In the genomic region with DNA sequence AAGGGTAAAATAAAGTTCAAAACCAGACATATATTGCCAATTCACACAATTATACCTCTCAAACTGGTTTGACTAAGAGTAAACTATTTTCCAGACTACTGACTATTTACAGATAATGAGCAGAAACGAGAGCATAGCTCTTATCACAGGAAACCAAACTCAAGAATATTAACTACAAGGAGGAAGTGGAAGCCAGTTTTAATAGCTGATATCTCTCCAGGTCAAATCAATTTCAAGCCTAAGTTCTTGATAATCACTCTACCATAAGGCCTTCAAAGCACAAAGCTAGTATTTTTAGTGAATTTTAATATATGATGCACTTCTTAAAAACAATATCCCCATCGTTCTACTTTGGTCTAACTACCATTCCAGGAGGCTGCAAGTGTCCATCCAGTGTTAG, we compare ENCODE assay signal across 1 mouse cellular context.
TF ChIP-seq lines count a peak whose summit lies in the region.

No protein-coding gene starts in this region.

TF ChIP-seq in MEL, 35 proteins besides CTCF, POLR2A, EP300 and RAD21 (continued from another document):
- TF ChIP-seq ZMIZ1 (IDR thresholded peaks at IDR 0.05; ENCODE audit: low read depth, low read length): no peak
- TF ChIP-seq MXI1 (IDR thresholded peaks at IDR 0.05; ENCODE audit: low read depth, low read length): no peak
- TF ChIP-seq ETS1 (IDR thresholded peaks at IDR 0.05; ENCODE audit: low read depth, low read length): peak; percentile 82
- peak; percentile 79 for TF ChIP-seq SIN3A (IDR thresholded peaks at IDR 0.05; ENCODE audit: low read length)
- TF ChIP-seq CHD2 (IDR thresholded peaks at IDR 0.05; ENCODE audit: low read length): no peak; the same call in 1 of the 2 replicates
- TF ChIP-seq TBP (IDR thresholded peaks at IDR 0.05; ENCODE audit: low read depth, low read length): no peak
- no peak for TF ChIP-seq E2F4 (IDR thresholded peaks at IDR 0.05; ENCODE audit: borderline replicate concordance, low read depth, low read length)
- TF ChIP-seq MEF2A (IDR thresholded peaks at IDR 0.05; ENCODE audit: extremely low read depth, insufficient replicate concordance, low read depth, low read length, poor library complexity, severe bottlenecking): no peak
- no peak for TF ChIP-seq USF1 (IDR thresholded peaks at IDR 0.05; ENCODE audit: low read depth, low read length)
- TF ChIP-seq USF2 (IDR thresholded peaks at IDR 0.05; ENCODE audit: borderline replicate concordance in 1 of 2, insufficient read depth in 1 of 2, low read depth in 1 of 2, low read length in 2 of 2): no peak
- no peak for TF ChIP-seq MYB (IDR thresholded peaks at IDR 0.05; ENCODE audit: low read depth, low read length)
- TF ChIP-seq HCFC1 (IDR thresholded peaks at IDR 0.05; ENCODE audit: low read depth, low read length): 0 out of 2 replicates have a peak, but pooled peaks have one; percentile 33
- TF ChIP-seq MAZ (IDR thresholded peaks at IDR 0.05; ENCODE audit: low read depth, low read length): no peak
- no peak for TF ChIP-seq POLR2AphosphoS2 (IDR thresholded peaks at IDR 0.05; ENCODE audit: low read length)
- TF ChIP-seq BHLHE40 (IDR thresholded peaks at IDR 0.05; ENCODE audit: borderline replicate concordance, low read depth, low read length): peak; percentile 88
- no peak for TF ChIP-seq CHD1 (IDR thresholded peaks at IDR 0.05; ENCODE audit: low read depth, low read length)
- TF ChIP-seq MYC (IDR thresholded peaks at IDR 0.05; ENCODE audit: low read depth, low read length): peak; percentile 57; the same call in 1 of the 2 replicates
- TF ChIP-seq ZNF384 (IDR thresholded peaks at IDR 0.05; ENCODE audit: low read depth, low read length): no peak
